Mouse (Mus musculus): Measurements from ENCODE around the gene Scnn1a.

Gene Scnn1a

DNA sequence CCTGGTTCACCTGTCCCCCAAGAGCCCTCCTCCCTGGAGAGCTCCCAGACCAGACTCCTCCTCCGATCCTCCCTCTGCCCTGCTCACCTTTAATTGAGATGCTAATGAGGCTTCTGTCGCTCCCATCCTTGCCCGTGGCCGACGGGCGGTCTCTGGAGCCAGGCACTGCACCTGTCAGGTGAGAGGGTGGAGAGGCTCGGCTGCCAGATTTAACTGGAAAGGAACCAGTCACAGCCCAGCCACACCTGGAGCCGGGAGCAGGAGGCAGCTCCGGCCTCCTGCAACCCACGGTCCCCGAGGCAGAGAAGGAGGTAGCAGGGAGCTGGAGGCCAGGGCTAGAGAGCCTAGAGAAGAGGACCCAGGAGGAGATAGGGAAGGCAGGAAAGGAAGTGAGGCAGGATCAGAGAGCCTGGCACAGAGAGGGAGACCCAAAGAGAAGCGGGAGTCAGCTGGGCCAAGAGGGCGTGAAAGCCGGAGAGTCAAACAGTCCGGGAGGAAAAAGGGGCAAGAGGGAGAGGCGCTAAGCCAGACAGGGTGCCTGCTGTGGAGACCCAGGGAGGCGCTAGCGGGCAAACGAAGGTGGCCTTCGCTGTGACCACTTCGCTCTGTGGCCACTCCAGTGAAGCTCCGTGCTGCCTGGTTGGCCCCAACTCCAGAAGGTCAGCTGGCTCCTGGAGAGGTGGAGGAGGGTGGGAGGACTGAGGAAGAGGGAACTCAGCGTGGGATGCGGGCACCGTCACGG lies 826 bp downstream of the Scnn1a start:
- CTCF ChIA-PET: interaction anchor here (0.7 to 1.6 kb wide), 8 partner anchors 9 to 1179 kb away, joined by 3 to 7 read pairs (median 4); no protein-coding TSS in a partner anchor
- POLR2A ChIA-PET: interaction anchor here (0.5 to 3.1 kb wide), 26 partner anchors 7 to 902 kb away, joined by 3 to 26 read pairs (median 4); partner anchors contain the start of genes Gapdh (in 1 of the 4), Grcc10 (in 1 of the 4) and Ltbr (in 1 of the 4)

DNA sequence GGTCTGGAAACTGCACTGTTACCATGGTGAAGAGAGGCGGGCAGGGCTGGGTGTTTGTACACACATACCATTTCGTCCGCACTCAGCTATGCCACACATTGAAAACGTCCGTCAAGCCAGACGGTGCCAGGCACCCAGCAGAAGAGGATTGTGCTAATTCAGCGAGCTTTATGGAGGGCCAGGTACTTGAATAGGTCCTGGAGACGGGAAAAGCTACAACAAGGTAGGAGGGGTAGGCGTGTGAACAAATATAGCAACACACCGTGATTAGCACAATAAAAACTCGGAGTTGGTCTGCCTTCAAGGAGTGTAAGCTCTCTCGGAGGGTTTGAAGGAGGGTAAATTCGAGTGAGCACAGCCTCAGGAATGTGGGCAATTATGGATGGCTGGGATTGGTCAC lies 2.3 kb downstream of the Scnn1a start:
- ChIA-PET POLR2A (interaction anchor here in 3 of 4 experiments (0.5 to 3.1 kb wide), 15 partner anchors 8 to 351 kb away, joined by 3 to 26 read pairs (median 3); partner anchors contain the start of genes Gapdh (in 1 of the 3) and Ltbr (in 1 of the 3)), CTCF (interaction anchor here in 2 of 4 experiments (0.6 to 0.9 kb wide), 3 partner anchors 48 to 393 kb away, joined by 3 to 20 read pairs (median 4); no protein-coding TSS in a partner anchor)

DNA sequence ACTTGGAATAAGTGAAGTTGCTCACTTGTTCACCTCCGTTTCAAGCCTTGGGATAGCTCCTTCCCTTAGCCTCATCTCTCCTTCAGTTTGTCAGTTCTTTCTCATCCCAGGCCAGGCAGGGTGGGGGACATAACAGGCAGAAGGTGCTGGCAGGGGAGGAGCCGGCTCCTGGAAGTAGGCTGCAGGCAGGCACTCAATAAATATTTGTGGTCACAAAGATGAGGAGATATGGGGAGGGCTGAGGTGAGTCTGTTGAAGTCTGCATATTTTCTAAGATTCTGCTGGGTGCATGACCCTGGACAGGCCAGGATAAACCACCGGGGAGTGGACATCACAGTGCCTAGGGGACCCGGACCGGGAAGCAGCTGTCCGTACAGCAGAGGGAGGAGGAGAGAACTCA lies 3.1 kb downstream of the Scnn1a start:
- POLR2A ChIA-PET: interaction anchor here in 2 of 4 experiments (0.6 to 2.7 kb wide), 5 partner anchors 31 to 268 kb away, joined by 3 to 10 read pairs (median 3); partner anchors contain the start of gene Gapdh (in 1 of the 2)
- CTCF ChIA-PET: no interaction called here

DNA sequence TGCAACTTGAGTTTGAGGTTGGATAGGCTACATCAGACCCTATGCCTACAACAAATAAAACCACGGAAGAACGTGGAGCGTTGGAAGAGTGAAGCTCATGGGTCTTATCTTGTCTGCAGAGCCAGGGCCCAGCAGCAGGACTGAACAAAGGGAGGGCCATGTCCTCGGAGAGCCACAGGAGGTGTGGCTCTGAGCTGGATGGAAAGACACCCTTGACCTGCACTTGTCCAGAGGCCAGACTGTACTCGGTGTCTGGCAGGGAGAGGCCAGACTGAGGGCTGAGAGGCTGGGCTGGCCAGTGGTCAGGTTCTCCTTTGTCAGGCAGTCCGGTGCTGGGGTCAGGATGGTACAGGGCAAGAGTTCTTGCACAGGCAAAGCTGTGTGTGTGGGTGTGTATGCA lies 4.9 kb downstream of the Scnn1a start:
- CTCF ChIA-PET: interaction anchor here in 2 of 4 experiments (1.1 kb wide), 2 partner anchors 39 to 50 kb away, joined by 3 read pairs; no protein-coding TSS in a partner anchor
- POLR2A ChIA-PET: interaction anchor here in 2 of 4 experiments (0.6 to 1.2 kb wide), 3 partner anchors 16 to 395 kb away, joined by 3 to 11 read pairs (median 3); no protein-coding TSS in a partner anchor

DNA sequence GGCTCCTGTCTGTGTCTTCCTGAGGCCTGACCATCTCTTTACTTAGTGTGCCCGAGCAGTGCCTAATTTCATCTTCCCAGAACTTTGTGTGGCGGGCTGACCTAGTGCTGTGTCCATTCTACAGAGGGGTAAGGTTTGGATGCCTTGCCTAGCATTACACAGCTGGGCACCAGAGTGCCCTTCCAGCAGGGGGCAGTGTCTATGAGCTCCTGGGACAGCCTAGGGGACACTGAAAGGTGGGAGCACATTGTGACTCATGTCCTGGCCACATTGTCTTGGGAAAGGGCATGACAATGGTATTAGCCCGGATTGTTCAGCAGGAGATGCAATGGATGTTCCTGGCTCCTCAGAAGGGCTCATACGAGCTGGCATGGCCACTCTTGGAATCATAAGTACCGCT lies 7.8 kb downstream of the Scnn1a start:
- ChIA-PET POLR2A (interaction anchor here in 3 of 4 experiments (0.6 to 2.0 kb wide), 7 partner anchors 15 to 1180 kb away, joined by 3 to 7 read pairs (median 3); no protein-coding TSS in a partner anchor), CTCF (interaction anchor here (0.5 to 1.4 kb wide), 23 partner anchors 16 to 362 kb away, joined by 3 to 7 read pairs (median 3); partner anchors contain the start of genes Ano2 (in 1 of the 4) and Tnfrsf1a (in 1 of the 4))

DNA sequence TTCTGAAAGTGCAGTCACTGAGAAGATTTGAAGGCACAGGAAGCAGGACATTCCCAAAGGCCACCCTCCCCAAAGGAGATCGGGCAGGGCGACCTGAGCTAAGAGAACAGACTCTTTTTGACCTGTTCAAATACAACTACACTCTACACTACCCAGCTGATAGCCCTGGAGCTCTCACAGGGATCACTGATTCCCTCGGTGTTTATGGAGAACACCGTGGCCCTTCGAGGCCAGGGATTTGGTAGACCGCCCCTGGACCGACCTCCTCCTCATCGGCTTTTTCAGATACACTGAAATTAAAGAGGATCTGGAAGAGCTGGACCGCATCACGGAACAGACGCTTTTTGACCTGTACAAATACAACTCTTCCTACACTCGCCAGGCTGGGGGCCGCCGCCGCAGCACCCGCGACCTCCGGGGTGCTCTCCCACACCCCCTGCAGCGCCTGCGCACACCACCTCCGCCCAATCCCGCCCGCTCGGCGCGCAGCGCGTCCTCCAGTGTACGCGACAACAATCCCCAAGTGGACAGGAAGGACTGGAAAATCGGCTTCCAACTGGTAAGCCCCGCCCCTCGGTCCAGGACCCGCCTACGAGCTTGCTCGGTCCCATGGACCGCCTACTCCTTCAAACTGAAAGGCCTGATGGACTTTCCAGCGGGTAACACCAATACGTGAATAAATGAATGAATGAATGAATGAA lies 10.3 kb downstream of the Scnn1a start:
- ChIA-PET POLR2A (interaction anchor here (0.5 to 2.7 kb wide), 30 partner anchors 8 to 199 kb away, joined by 3 to 26 read pairs (median 4); partner anchors contain the start of genes Scnn1a (in 2 of the 4), Tnfrsf1a (in 2 of the 4) and Vamp1 (in 1 of the 4)), CTCF (interaction anchor here in 3 of 4 experiments (0.5 to 1.3 kb wide), 7 partner anchors 10 to 273 kb away, joined by 3 to 4 read pairs (median 4); partner anchors contain the start of gene Scnn1a (in 1 of the 3))

DNA sequence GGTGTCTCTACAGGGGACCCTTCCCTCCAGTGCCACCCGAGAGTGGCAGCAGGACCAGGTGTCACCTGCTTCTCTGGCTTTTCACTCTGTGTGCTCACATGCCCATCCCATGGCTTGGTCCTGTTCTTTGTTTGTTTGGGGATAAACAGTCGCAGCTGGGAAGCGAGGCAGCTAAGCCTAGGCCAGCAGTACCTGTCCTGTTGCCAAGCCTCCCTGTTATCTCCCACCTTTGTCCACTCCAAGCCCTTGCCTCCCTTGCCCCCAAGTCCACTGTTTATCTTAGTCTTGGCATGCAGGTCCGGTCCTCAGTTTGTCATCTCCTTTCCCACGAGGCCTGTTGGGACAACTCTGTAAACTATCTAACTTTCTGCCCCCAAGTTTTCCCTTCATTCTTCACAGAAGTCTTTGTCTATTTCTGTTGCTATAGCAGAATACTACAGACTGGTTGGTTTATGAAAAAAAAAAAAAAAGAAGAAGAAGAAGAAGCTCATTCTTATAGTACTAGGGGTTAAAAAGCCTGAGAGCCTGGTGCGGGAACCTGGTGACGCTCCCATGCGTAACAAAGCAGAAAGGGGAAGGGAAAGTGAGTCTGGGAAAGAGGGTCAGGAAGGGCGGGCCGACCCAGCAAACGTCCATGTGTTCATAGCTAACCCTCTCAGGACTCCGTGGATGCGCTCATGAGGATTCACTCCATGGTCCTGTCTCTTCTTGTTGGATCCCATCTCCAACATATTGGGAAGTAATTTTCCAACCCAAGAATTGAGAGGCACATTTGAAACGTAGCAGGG lies 12.8 kb downstream of the Scnn1a start:
- ChIA-PET CTCF (no interaction called here), POLR2A (interaction anchor here in 1 of 4 experiments (0.6 kb wide), 1 partner anchor 573 kb away, joined by 3 read pairs; no protein-coding TSS in a partner anchor)

DNA sequence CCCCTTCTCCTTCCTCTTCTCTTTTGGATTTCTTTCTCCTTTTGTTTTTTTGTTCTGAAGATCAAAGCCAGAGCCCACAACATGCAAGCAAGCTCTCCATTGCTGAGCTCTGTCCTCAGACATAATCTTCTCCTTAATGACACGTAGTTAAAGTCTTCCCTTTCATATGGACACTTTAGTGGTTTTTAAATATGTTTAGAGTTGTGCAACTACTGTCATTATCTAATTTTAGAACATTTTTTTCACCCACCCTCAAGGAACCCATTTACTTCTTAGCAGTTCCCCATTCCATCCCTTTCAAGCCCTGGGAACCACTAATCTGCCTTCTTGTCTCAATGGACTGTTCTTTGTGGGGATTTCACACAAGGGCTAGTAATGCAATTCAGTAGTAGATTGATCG lies 13.9 kb downstream of the Scnn1a start:
- CTCF ChIA-PET: no interaction called here
- POLR2A ChIA-PET: no interaction called here

DNA sequence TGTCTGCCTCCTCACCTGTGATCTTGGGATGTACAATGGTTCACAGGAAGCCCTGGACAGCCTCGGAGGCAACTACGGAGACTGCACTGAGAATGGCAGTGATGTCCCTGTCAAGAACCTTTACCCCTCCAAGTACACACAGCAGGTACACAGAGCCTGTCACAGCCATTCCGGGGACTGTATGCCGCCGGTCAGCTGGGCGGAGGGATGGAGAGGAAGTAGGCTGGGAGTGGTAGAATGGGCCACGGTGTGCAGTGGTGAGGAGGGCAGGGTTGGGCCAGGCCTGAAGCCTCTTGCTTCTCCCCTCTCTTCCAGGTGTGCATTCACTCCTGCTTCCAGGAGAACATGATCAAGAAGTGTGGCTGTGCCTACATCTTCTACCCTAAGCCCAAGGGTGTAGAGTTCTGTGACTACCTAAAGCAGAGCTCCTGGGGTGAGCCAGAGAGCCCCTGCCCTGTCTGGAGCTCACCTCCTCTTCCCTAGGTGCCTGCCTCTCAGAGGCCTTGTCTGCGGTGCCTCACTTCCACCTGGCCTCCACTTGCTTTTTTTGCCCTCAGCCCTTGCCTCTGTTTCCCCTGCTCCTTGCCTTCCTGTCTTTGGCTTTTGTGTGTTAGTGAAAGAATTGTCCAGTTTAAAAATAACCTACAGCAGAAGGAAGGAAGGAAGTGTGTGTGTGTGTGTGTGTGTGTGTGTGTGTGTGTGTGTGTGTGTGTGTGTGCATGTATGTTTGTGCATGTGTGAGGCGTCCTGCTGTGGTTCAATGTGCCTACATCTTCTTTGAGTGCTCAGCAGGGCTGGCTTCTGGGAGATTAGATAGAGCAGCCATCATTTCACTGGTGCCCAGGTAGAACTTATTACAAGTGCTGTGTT lies 18.6 kb downstream of the Scnn1a start:
- CTCF ChIA-PET: interaction anchor here in 1 of 4 experiments (0.6 kb wide), 1 partner anchor 210 kb away, joined by 5 read pairs; no protein-coding TSS in a partner anchor
- POLR2A ChIA-PET: no interaction called here

DNA sequence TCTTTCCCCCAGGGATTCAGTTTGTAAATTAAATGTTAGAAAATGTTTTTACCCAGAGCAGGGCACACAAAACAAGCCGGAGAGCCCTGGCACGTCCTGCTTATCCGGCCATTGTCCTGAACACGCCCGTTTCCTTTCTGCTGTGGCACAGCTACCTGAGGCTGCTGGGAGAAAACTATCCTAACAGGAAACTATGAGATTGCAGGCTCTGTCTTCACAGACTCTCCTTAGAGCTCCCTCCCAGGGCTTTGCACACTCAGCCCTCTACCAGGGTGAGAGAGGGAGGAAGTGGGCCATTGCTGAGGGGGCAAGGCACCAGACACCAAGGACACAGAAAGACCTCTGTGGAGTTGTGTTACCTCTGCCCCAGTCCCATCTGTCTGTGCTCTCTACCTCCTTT lies 19.8 kb downstream of the Scnn1a start:
- POLR2A ChIA-PET: interaction anchor here in 2 of 4 experiments (0.7 to 1.8 kb wide), 2 partner anchors 9 to 1194 kb away, joined by 3 to 4 read pairs; no protein-coding TSS in a partner anchor
- CTCF ChIA-PET: no interaction called here

DNA sequence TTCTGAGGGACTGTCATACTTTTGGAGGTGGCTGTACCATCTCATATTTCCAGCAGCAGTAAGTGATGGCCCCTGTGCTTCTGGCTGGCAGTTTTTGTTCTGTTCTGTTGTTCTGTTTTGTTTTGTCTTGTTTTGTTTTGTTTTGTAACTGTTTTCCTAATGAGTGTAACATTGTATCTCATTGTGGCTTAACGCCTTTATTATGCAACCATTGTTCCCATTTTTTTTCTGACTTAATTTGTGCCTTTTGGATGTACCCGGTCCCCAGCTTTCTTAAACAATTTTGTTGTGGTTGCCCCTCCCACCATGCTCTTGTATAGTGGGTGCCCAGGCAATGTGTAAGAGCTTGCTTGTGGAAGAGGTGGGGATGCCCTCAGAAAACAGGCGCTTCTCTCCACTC lies 21.7 kb downstream of the Scnn1a start:
- ChIA-PET POLR2A (interaction anchor here in 1 of 4 experiments (0.8 to 2.2 kb wide), 3 partner anchors 11 to 22 kb away, joined by 3 to 6 read pairs (median 4); no protein-coding TSS in a partner anchor), CTCF (interaction anchor here in 2 of 4 experiments (0.6 kb wide), 2 partner anchors 79 to 457 kb away, joined by 3 to 4 read pairs; no protein-coding TSS in a partner anchor)

DNA sequence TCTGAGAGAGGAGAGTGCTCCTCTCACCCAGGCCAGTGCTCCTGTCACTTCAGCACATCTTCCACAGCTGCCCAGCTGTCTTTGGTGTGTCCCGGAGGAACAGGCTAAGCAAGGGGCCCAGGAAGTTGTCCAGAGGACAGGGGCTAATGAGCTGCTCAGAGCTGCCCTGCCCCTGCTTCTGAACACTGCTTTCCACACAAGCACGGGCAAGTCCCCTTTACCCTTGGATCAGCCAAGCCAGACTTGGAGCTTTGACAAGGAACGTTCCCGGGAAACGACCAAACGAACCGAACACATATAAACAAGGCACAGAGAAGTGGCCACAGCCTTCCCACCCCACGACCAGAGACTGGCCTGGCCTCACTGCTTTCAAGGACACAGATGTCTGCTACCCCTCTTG lies 23.6 kb downstream of the Scnn1a start:
- POLR2A ChIA-PET: interaction anchor here in 3 of 4 experiments (0.9 to 2.7 kb wide), 11 partner anchors 9 to 67 kb away, joined by 3 to 13 read pairs (median 7); partner anchors contain the start of genes Scnn1a (in 1 of the 3) and Tuba3a (in 1 of the 3)
- CTCF ChIA-PET: interaction anchor here in 2 of 4 experiments (1.6 to 2.2 kb wide), 2 partner anchors 16 to 20 kb away, joined by 4 to 6 read pairs; no protein-coding TSS in a partner anchor

DNA sequence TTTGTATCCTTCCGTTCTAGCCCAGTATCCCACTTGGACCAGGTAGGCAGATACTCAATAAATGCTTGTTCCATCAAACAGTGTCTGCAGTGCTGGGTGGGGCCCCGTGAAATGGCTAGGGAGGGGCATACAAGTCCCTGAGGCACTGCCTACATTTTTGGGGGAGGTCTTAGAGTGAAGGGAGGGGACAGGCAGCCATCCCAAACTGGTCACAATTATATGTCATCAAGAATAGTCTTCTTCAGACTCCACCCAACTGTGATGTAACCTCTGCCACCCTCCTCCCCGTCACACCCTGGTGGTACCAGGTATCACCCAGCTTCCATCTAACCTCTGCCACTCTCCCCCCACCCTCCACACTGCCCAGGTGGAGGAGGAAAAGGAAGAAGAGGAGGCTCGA lies 24.4 kb downstream of the Scnn1a start:
- CTCF ChIA-PET: interaction anchor here in 3 of 4 experiments (0.5 to 2.2 kb wide), 4 partner anchors 7 to 258 kb away, joined by 3 to 6 read pairs (median 4); no protein-coding TSS in a partner anchor
- POLR2A ChIA-PET: interaction anchor here in 2 of 4 experiments (0.6 to 2.7 kb wide), 9 partner anchors 8 to 385 kb away, joined by 3 to 13 read pairs (median 5); partner anchors contain the start of gene Scnn1a (in 1 of the 2)

DNA sequence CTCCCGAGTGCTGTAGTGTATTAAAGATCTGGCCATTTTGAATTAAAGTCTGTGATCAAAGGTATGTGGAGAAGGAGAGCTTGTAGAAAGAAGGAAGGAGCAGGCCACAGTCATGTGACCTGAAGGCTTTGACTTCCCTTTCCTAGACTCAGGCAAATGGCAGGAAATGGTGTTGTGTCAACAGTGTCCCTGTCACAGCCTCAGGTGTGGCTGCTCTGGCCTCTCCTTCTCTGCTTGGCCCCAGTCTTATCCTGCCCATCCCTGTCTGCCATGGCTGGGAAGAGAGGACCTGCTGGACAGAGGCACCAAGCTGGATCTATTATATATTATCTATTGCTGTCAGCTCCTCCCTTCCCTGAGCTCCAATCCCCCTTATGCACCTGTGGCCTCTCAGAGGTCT lies 25.2 kb downstream of the Scnn1a start:
- ChIA-PET CTCF (interaction anchor here in 2 of 4 experiments (0.6 to 2.2 kb wide), 5 partner anchors 17 to 1213 kb away, joined by 3 to 4 read pairs (median 3); no protein-coding TSS in a partner anchor), POLR2A (interaction anchor here in 2 of 4 experiments (0.5 to 0.7 kb wide), 4 partner anchors 78 to 817 kb away, joined by 3 to 4 read pairs (median 3); no protein-coding TSS in a partner anchor)

DNA sequence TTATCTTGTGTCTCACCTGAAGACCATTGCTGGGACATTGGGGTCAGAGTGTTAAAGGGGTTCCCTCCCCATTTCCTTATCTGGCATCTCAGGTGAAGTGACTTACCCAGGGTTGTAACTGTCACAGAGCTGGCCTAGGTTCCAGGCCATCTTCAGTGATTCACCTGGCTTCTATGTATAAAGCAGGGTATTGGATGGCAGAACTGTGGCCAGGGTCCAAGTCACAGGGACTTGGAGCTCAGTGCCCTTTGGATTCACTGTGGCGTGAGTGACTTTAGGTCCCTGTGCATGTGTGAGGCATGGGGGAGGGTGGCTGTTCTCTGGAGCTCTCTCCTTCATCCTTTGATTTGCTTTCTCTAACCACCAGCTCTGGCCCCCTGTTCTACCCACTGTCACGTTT lies 25.6 kb downstream of the Scnn1a start:
- ChIA-PET POLR2A (interaction anchor here in 2 of 4 experiments (0.5 to 0.6 kb wide), 3 partner anchors 191 to 817 kb away, joined by 3 to 4 read pairs (median 3); no protein-coding TSS in a partner anchor), CTCF (interaction anchor here in 1 of 4 experiments (0.6 to 2.2 kb wide), 4 partner anchors 18 to 1213 kb away, joined by 3 to 4 read pairs (median 3); no protein-coding TSS in a partner anchor)

Data from embryonic stem cell, embryonic (primary cell).